Mouse (Mus musculus) ES-Bruce4 (cell line): ENCODE measurements around the gene Trappc2l.

ENCODE experiments used
- CTCF ChIP-seq: IDR thresholded peaks from one replicate; pipeline ENCODE4 v1.8.1; 2011; ENCODE audit warnings: low read depth, low read length
- POLR2A ChIP-seq: IDR thresholded peaks from one replicate; pipeline ENCODE4 v1.8.1; 2011; ENCODE audit warnings: low read length; ENCODE audit not compliant: insufficient read depth

DNA sequence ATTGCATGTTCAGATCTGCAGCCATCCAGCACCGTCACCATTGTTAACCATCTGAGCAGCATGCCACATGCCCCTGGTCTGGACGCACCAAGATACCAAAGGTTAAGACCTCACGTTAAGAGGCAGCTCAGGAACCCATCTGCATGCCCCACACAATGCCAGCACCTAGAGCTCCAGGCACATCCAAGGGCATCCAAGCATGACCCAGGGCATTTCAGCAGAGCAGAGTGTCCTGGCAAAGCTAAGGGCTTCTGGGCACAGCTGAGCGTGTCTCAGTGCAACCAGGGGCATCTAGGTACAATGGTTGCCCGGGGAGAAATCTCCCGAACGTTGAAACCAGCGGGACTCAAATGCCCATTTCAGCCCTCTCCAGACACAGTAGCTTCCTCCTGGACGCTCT, 10.8 kb upstream of the Trappc2l start:
- TF ChIP-seq CTCF, result no peak
- no peak for TF ChIP-seq POLR2A
